Mouse (Mus musculus) layer of hippocampus, postnatal 10 days (tissue): ENCODE results near the gene Jag2. TPM values are rescaled to one million over a fixed set of nuclear protein-coding genes. Genes with fewer than 3 reads are reported as not detected.

Experiments used
- DNase-seq, 2 experiments: peaks; one replicate each; pipeline ENCODE4 v3.0.0; 2021; ENCODE audit warnings: low spot score in 2 of 2
- total RNA-seq, 2 experiments: library from RNA; stranded (reverse); gene quantifications; 2 replicates each; pipeline ENCODE4 v1.2.3; 2021

Jag2 gene
- total RNA-seq, 2 experiments from 2014 or later: 51.6 to 66.5 TPM

GRCm38 (mm10) chr12:112911701-112912100 lies 17.9 kb downstream of the Jag2 start:
- DNase-seq: no peak

GRCm38 (mm10) chr12:112908991-112909390 lies 20.6 kb downstream of the Jag2 start:
- no peak for DNase-seq

- no peak for DNase-seq
These were observed 24.6 kb downstream of the Jag2 start for GRCm38 (mm10) chr12:112905001-112905400.

- no peak for DNase-seq
These were observed 25.6 kb downstream of the Jag2 start for GRCm38 (mm10) chr12:112903941-112904340.

- no peak for DNase-seq
These were observed 28.9 kb downstream of the Jag2 start for GRCm38 (mm10) chr12:112900641-112901040.

GRCm38 (mm10) chr12:112898960-112899359 lies 30.6 kb downstream of the Jag2 start:
- no peak for DNase-seq

GRCm38 (mm10) chr12:112898351-112898750 lies 31.2 kb downstream of the Jag2 start:
- DNase-seq: no peak

GRCm38 (mm10) chr12:112897522-112898212 lies 31.9 kb downstream of the Jag2 start:
- no peak for DNase-seq

- DNase-seq: no peak
These were observed 34.6 kb downstream of the Jag2 start for GRCm38 (mm10) chr12:112894969-112895368.

GRCm38 (mm10) chr12:112894303-112894884 lies 35.2 kb downstream of the Jag2 start:
- DNase-seq: no peak

GRCm38 (mm10) chr12:112885465-112885864 lies 44.1 kb downstream of the Jag2 start:
- no peak for DNase-seq

GRCm38 (mm10) chr12:112881301-112881815 lies 48.2 kb downstream of the Jag2 start:
- no peak for DNase-seq

GRCm38 (mm10) chr12:112880661-112881060 lies 48.9 kb downstream of the Jag2 start:
- DNase-seq: no peak

GRCm38 (mm10) chr12:112879731-112880130 lies 49.8 kb downstream of the Jag2 start:
- no peak for DNase-seq

- DNase-seq: no peak
These were observed 52.0 kb downstream of the Jag2 start for GRCm38 (mm10) chr12:112877607-112878020.

GRCm38 (mm10) chr12:112877073-112877576 lies 52.5 kb downstream of the Jag2 start:
- no peak for DNase-seq

- DNase-seq: no peak
These were observed 53.1 kb downstream of the Jag2 start for GRCm38 (mm10) chr12:112876332-112877072.

GRCm38 (mm10) chr12:112875225-112876013 lies 54.2 kb downstream of the Jag2 start:
- DNase-seq: peak; percentile 93 to 94

GRCm38 (mm10) chr12:112874199-112874598 lies 55.4 kb downstream of the Jag2 start:
- no peak for DNase-seq

GRCm38 (mm10) chr12:112873452-112874190 lies 56.0 kb downstream of the Jag2 start:
- DNase-seq: peak; percentile 70
